ENCODE assay signal across 8 mouse cellular contexts in the genomic region with DNA sequence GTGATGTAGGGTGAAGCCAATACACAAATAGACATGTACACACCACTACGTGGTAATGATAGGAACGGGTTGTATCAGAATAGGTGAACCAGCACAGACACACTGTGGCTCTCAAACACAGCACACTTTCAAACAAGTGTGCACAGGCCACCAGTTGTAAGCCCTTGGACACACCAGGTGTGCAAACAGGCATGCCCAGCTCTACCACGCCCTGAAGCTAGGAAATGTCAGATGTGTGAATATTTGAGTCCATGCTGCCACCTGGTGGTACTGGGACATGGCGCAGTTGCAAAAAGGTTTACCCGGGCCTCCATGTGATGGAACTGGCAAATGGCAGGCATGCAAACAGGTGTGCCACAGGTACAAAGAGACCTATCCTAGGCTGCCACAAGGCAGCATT. TPM values are rescaled to one million over a fixed set of nuclear protein-coding genes. Genes with fewer than 3 reads are reported as not detected.
A peak's percentile ranks its signal among the peaks of the same experiment; 100 is the strongest.
DNase-seq lines count a peak whose midpoint lies in the region; ATAC-seq and TF ChIP-seq lines count a peak whose summit lies in the region.

No protein-coding gene starts in this region.

- ATAC-seq in inflammation-experienced regulatory T-cells, adult 6 months: peak; percentile 86
- peak; percentile 70 for ATAC-seq in megakaryocyte-erythroid progenitor cell, adult 5-6 weeks (replicated peaks; ENCODE audit: low FRiP score, low TSS enrichment, poor library complexity, severe bottlenecking)

- no peaks in the 10 kb centered on the region for H3K9me3 ChIP-seq in heart, embryonic 10.5 days

- H3K4me1 ChIP-seq in heart, adult 2 months (ENCODE audit: control insufficient read depth, insufficient read depth, low read length): no peaks in the 10 kb centered on the region
- H3K4me1 ChIP-seq in heart, embryonic 10.5 days: no peaks in the 10 kb centered on the region
- H3K4me1 ChIP-seq in embryonic fibroblast, embryonic 13.5 days (ENCODE audit: control insufficient read depth, insufficient read depth, low read length): no peaks in the 10 kb centered on the region

- H3K27ac ChIP-seq in heart, adult 2 months: no peak overlapping the region
- no peak overlapping the region for H3K27ac ChIP-seq in heart, embryonic 10.5 days
- no peak overlapping the region for H3K27ac ChIP-seq in embryonic fibroblast, embryonic 13.5 days (ENCODE audit: insufficient read depth, low read length)

- no peaks in the 10 kb centered on the region for H3K36me3 ChIP-seq in heart, adult 2 months (ENCODE audit: control insufficient read depth, insufficient read depth, low read length)
- no peaks in the 10 kb centered on the region for H3K36me3 ChIP-seq in heart, embryonic 10.5 days
- H3K36me3 ChIP-seq in splenic B cell, adult 2 months (ENCODE audit: control insufficient read depth, insufficient read depth, low read length, poor library complexity, severe bottlenecking): no peaks in the 10 kb centered on the region

- WGBS in heart, adult 2 months: 63% methylated on average over 5 of the region's 5 CpGs
- WGBS in heart, embryonic 10.5 days: 73% methylated on average over 5 of the region's 5 CpGs

- peak in 1 of 2 experiments; percentile 14 for DNase-seq in heart, adult 2 months
- no peak for DNase-seq in heart, embryonic 10.5 days (ENCODE audit: low spot score)
- peak; percentile 32 for DNase-seq in adrenal gland, postnatal 25 days
- peak; percentile 34 to 39 for DNase-seq in left cerebral cortex, adult 8-10 months (ENCODE audit: low spot score in 2 of 2)
- DNase-seq in splenic B cell, adult 2 months (ENCODE audit: low read depth, low spot score): peak; percentile 62

- TF ChIP-seq POLR2A in heart, adult 2 months (IDR thresholded peaks at IDR 0.05; ENCODE audit: insufficient read depth, low read depth, low read length): no peak
- no peak for TF ChIP-seq POLR2A in embryonic fibroblast, embryonic 13.5 days (IDR thresholded peaks at IDR 0.05; ENCODE audit: low read depth, low read length)

- TF ChIP-seq EP300 in heart, adult 2 months (IDR thresholded peaks at IDR 0.05; ENCODE audit: insufficient read depth, low read depth, low read length): no peak

- intact Hi-C loops in heart, adult 2 months (cut with DNase I): no loop called here

- no peaks in the 10 kb centered on the region for H3K27me3 ChIP-seq in heart, adult 2 months (ENCODE audit: control insufficient read depth, insufficient read depth, low read length)
- H3K27me3 ChIP-seq in heart, embryonic 10.5 days (ENCODE audit: insufficient read depth, poor library complexity, severe bottlenecking): no peaks in the 10 kb centered on the region
- no peaks in the 10 kb centered on the region for H3K27me3 ChIP-seq in splenic B cell, adult 2 months (ENCODE audit: control insufficient read depth, insufficient read depth, low read length, poor library complexity, severe bottlenecking)

- peak; percentile 64 for TF ChIP-seq CTCF in heart, adult 2 months (IDR thresholded peaks at IDR 0.05)
- peak; percentile 31; the same call in 1 of the 2 replicates for TF ChIP-seq CTCF in embryonic fibroblast, embryonic 13.5 days (IDR thresholded peaks at IDR 0.05; ENCODE audit: borderline replicate concordance, insufficient read depth, low read length)

- H3K79me2 ChIP-seq in heart, adult 2 months (replicated peaks; ENCODE audit: control insufficient read depth, insufficient read depth, low read length): no peaks in the 10 kb centered on the region

- no peak overlapping the region for H3K4me3 ChIP-seq in heart, adult 2 months
- no peak overlapping the region for H3K4me3 ChIP-seq in heart, embryonic 10.5 days
- H3K4me3 ChIP-seq in embryonic fibroblast, embryonic 13.5 days (ENCODE audit: insufficient read depth, low read length): no peak overlapping the region

- H3K9ac ChIP-seq in heart, adult 2 months (ENCODE audit: low read depth, low read length): no peak overlapping the region

RNA-seq across cellular contexts. Expression of a gene that starts 10.9 kb away (rescaled TPM):
- 10 to 100 TPM; 10.8 to 10.9 TPM for total RNA-seq in heart, adult 2 months (2021)
- polyA plus RNA-seq in heart, adult 2 months (2012; rRNA removed): 1.8 and 4.3 TPM in 2 replicates
- polyA plus RNA-seq in heart, embryonic 10.5 days (2016; fragmentation: Nextera tagmentation; extraction: Ambion mirVana): 7.9 and 10.9 TPM in 2 replicates
- total RNA-seq in adrenal gland, postnatal 25 days (2021): 21.7 and 23.9 TPM in 2 replicates
- 24.3 and 25.3 TPM in 2 replicates for polyA plus RNA-seq in embryonic fibroblast, embryonic 13.5 days (2011; ENCODE audit: insufficient read length, low read depth, missing spikeins)
- 10 to 100 TPM; 29.1 to 34.6 (median 31.0) TPM for polyA plus RNA-seq in inflammation-experienced regulatory T-cells, adult 6 months (2017; shearing (Covaris generic))
- 10 to 100 TPM; 24.3 to 27.3 (median 26.7) TPM for total RNA-seq in left cerebral cortex, adult 8-10 months (2022)
- total RNA-seq in megakaryocyte-erythroid progenitor cell, adult 5-6 weeks (2014; fragmentation: Nextera tagmentation): 16.8 and 21.4 TPM in 2 replicates
- total RNA-seq in megakaryocyte-erythroid progenitor cell, adult 5-6 weeks (2017): 20.2 and 27.0 TPM in 2 replicates
